10 mouse cellular contexts compared by ENCODE assay signal in the genomic region with DNA sequence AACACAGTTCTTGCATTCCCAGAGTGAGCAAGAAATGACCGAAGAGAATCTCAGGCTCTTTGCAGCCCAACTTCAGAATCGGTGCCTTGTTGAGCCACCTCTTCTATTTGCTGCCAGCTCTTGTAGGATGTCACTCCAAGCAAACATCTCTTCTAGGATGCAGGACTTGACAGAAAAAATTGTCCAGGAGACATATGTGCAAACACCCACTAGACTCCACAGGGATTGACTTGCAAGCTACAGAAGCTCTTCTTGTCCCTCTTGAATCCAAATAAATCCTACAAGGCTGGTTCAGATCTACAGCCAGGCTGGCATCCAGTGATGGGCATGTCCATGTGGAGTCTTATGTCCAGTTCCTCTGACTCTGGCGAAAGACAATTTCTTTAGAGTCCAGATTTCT.
"Had no signal": no experiment of that assay in that cellular context is flagged by ENCODE, and none has a peak within 500 bp of the region (broad histone marks: within the 10 kb centered on the region; RNA-seq: fewer than 3 reads in every experiment).

No protein-coding gene starts in this region.

- DNase-seq: retina, postnatal 1 day; right cerebral cortex, postnatal 14 days; right cerebral cortex, postnatal 25 days; spleen, adult 18-20 months; thymus, adult 18-20 months; thymus, adult 2 months; thymus, postnatal 14 days; thymus, postnatal 25 days; thymus, postnatal 36 days; thymus, postnatal 4 days had no signal
